Mouse (Mus musculus) urinary bladder, postnatal 10 days (tissue): Measurements from ENCODE around the gene C7.
"Not testable (repeated sequence)": the region's sequence is repeated elsewhere in the genome, so short reads cannot be mapped to it uniquely, and the experiment has no call there.

Experiments used
- DNase-seq: peaks from one replicate; pipeline ENCODE4 v3.0.0; 2022; ENCODE audit warnings: low spot score

C7 gene

GRCm38 (mm10) chr15:5063635-5064034, at the start of gene C7:
TSS of gene C7 (minus strand) at chr15:5063740.
- no peak for DNase-seq

DNA sequence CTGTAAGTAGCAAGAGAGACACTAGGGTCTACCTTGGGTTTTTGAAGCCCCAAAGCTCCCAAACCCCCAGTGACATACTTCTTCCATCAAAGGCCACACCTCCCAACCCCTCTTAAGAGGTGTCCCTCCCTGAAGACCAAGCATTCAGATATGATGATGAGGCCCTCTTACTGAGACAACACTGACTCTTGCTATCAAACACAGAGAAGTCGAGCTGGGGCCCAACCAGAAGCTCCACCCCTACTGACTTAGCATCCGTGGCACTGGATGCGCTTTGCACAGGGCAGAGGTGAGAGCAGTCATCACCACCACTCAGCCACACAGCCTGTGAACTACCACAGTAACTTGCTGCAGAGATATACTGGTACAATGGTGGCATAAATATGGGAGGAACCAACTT, 49.1 kb upstream of the C7 start:
- no peak for DNase-seq

DNA sequence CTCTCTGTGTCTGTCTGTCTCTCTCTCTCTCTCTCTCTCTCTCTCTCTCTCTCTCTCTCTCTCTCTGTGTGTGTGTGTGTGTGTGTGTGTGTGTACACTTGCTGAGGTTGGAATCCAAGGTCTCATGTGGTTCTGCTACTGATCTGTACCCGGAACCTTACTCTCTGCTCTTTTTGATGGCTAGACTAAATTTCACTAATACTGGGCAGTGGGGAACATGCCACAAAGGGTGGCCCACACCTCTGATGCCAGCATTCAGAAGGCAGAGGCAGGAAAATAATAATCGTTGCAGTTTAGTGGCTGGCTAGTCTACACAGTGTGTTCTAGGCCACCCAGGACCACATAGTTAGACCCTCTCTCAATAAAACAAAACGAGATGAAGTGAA, 45.1 kb upstream of the C7 start:
- no peak for DNase-seq

- DNase-seq, result no peak
These were observed 44.4 kb upstream of the C7 start, which contains the start of gene Card6 for GRCm38 (mm10) chr15:5107686-5108654. TSS of gene Card6 (minus strand) at chr15:5108539.

GRCm38 (mm10) chr15:5106293-5106692, 42.8 kb upstream of the C7 start:
- DNase-seq, result no peak

DNA sequence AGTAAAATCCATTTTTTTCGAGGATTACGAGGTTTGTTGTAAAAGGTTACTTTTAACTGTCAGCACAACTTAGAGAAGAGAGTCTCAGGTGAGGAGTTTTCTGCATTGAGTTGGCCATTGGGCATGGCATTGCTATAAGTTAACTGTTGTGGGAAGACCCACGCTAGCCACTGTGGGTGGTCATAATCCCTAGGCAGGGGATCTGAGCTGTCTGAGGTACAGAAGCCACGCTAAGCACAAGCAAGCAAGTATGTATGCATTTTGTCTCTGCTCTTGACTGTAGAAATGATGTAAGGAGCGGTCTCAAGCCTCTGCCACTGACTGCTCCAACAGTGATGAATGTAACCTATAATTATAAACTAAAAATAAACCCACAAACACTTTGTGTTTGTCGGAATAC, 42.4 kb upstream of the C7 start:
- DNase-seq, result no peak

DNA sequence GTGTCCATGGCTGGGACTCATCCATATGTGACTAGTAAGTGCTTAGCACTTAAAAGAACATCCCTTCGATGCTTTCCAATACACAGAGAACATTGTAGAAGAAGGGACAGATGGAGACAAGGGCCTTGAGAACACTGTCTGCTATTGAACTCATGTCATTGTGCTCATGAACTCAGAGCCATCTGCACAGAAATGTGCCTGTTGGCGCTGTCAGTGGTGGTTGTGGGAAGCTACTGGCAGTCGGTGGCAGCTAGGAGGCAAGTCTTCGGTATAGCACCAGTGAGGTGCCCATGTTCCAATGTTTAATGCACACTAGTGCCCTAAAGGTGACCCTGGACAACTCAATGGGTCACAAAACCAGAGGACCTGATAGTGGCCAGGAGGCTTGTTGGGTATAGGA, 38.8 kb upstream of the C7 start:
- DNase-seq, result no peak

DNA sequence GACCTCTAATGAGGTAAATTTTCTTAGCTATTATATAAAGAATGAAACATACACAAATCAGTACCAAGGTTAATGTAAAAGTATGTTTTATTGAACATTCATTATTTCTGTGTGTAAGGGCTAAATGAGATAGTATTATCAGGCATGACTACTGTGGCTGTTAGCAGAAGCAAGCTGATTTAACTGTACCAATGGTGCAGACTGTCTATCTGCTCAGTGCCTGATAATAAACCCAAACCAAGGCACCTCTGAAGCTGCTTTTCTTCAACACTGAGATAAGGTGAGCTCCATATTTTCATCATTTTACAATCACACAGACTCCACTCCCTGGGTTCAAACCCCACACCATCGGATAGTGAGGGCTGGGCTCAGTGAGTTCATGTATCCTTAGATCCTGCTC, 33.8 kb upstream of the C7 start:
- no peak for DNase-seq

DNA sequence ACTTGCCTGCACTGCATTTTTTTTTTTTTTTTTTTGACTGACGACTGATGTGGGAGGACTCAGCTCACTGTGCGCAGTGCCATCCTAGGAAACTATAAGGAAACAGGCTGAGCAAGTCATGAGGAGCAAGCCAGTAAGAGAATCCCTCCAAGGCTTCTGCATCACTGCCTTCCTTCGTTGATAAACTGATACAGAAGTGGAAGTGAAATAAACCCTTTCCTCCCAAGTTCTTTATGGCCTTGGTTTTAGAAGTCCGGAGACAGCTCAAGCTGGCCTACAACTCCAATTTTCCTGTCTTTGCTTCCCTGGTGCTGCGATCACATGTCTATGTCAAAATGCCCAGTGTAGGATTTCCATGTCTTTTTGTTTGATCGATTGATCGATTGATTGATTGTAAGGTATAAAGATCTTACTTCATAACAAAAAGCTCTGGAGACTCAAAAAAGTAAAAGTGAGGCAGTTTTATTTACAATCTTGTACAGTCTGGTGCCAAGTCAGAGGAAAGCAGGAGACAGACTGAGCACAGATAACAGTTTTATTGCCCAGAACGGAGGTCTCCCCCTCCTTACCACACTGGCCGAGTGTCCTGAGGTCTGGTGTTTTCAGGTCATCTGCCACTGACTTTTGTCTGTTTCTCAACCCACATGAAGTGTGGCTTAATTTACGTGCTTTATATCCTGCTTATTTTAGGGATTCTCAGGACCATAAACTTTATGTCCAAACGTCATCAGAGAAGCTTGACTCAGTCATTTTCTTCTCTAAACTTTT, 32.2 kb upstream of the C7 start:
- no peak for DNase-seq

- DNase-seq, result no peak
These were observed 26.6 kb upstream of the C7 start for GRCm38 (mm10) chr15:5090131-5090530.

DNA sequence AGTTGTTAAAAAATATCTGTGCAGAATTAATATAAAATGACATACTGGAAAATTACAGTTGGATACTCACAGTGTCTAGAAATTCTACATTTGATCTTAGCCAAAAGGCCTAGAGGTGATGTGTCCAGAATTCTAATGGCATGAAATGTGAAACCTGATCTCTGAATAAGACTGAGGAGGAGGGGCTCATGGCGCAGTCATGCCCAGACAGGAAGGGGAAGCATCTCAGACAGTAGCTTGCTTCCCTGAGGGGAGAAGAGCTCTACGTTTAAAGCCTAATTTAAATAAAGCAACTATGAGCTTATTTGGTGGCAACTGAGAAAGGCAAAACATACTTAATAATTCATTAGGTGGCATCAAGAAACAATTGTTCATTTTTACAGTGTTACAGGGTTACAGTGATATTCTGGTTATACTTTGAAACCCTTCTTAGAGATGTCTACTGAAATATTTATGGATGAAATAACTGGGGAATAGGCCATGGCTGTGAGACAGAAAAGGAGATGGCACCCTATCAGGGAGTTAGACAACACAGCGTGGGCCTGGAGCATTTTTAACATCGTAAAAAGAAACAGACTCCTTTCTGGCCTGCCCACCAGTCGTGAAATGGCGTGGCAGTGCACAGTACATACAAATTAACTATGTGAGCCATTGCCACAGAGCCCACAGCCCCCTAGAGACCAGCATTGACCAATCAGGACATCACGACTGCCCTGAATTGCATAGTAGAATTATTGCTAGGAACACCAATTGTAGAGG, 25.5 kb upstream of the C7 start:
- no peak for DNase-seq

DNA sequence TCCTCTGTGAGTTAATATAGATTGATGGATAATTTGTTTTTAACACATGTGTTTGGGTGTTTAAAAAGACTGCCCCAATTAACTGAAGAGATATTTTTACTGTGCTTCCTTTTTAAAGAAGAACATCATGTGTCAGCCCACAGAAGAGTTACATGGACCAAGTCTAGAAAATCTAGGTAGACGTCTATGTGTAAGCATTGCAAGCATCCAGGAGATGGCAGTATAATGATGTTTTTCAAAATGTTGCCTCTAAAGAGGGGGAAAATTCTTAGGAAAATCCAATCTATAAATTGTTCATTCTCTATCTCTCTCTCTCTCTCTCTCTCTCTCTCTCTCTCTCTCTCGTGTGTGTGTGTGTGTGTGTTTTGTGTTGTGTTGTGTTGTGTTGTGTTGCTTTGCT, 22.6 kb upstream of the C7 start:
- no peak for DNase-seq

DNA sequence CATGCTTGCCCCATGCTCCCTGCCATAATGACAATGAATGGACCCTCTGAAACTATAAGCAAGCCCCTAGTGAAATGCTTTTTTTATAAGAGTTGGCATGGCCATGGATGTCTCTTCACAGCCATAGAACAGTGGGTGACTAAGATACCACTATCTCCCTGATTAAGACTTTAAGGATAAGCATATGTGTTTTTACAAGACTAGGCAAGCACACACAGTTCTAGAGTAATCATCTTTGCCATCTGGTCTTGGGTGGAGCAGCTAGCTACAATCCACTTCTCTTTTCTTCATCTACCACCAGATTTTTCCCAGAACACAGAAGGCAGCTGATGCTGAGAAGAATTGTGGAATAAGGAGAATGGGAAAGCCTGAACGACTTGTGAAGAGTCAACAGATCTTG, 17.7 kb upstream of the C7 start:
- DNase-seq, result no peak

GRCm38 (mm10) chr15:5068801-5069518, 5.4 kb upstream of the C7 start:
- DNase-seq, result no peak

DNA sequence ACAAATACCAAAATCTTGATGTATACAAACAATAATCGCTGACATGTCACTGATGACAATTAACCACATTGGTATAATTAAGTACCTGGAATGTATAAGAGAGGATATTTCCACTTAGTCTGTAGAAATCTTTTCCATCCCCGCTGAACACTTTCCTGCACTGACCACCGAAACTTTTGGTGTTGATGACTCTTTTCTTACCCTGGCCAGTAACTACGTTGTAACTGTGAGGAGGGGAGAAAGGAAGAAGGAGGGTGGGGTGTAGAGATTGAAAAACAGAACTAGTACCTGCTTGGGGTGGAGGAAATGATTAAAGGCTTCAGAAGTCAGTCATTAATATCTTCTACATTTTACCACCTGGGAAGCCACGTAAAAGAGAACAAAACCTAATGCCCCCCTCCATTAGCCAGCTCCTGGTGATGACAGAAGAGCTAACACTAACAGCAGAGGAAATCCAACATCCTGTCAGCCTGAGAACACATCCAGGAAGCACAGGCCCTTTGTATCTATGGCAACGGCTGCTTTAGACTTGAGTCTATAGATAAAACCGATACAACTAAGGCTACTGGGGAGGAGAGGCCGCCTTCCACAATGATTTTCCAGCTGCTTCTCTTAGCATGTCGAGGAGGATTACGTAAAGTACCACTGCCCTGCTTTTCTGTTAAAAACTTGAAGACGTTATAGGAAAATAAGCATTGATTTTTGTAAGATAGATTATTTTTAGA, 17.8 kb downstream of the C7 start:
- DNase-seq, result no peak

- no peak for DNase-seq
These were observed 34.3 kb downstream of the C7 start for GRCm38 (mm10) chr15:5029256-5029655.

DNA sequence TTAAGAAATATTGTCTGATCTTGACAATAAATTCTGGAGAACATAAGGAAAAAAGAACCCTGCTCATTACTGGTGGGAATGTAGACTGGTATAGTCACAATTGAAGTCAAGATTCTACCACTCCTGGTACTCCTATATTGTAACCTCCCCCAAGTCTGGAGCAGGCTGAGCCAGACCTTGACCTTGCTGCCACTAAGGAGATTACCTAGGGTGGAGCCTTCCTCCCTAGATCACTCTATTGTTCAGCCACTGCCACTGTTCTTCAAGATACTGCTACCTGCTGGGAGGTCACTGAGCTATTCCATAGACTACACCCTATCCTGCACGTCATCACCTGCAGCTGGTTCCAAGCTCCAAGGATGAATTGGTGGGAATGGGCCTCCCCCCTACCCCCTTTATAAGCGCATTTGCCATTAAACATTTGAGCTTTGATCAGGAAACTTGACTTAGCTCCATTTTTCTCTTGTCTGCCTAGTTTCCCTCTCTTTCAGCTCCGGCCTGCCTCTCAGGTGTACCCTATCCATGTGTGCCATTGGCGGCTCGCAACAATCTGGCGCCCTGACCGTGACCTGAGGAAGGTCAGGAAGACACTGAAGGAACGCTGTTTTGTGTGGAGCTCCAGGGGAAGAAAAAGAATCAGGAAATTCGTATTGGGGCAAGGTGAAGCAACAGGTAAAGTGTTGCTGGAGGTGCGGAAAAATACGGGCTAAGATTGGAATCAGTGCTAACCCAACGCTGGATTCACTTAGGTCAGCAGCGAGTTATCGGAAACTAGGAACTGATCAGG, 39.9 kb downstream of the C7 start:
- not testable (repeated sequence) for DNase-seq

- no peak for DNase-seq
These were observed 53.9 kb downstream of the C7 start for GRCm38 (mm10) chr15:5009644-5010107.

DNA sequence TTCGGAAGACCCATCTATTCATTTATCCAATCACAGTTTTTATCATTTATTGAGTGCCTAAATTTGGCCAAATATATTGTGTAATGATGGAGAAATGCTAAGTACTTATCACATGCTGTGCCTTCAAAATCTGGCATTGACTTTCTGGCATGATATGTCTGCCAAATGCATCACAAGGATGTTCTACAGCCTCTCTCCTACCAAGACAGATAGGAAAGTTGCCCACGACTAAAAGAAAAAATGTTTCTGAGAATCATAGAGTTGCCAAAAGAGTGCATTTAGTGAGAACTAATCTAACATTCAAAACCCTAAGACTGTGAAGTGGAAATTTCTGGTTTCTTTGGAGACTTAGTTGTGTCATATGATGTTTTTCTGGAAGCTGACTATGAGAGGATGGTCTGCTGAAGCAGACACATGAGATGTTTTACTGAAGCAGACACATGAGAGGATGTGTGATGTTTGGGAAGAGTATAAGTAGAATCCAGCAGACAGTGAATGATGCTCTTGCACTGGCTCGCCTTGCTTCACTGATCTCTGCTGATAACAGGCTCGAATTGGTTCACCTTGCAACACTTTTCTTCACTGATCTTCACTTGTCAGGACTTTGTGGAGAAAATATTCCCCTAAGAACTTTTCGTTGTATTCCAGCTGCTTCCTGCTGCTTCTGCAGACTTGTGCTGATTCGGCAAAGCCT, 59.9 kb downstream of the C7 start:
- no peak for DNase-seq

- no peak for DNase-seq
These were observed 60.6 kb downstream of the C7 start for GRCm38 (mm10) chr15:5002903-5003302.
